Mouse (Mus musculus): ENCODE measurements around the gene Trpc5os.

The Trpc5os gene

DNA sequence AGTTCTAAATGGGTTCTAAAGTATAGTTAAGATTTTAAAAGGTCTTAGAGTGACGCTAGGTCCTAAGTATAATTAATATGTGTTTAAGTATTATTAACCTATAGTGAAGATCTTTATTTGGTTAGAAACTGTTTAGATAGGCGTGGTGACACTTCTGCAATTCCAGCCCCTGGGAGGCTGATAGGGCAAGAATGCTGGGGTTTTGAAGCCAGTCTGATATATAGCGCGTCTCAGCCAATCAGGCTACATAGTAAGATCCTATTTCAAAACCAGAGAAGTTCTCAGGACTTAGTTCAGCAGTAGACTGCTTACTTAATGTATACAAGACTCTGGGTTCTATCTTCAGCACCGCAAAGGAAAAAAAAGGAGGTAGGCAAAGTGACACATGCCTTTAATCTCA, at the start of gene Trpc5os:
Trpc5os (plus strand) TSS at position 301 of the 400 bp plus-strand sequence.
- DNase-seq (ENCODE audit: low spot score): no peak

DNA sequence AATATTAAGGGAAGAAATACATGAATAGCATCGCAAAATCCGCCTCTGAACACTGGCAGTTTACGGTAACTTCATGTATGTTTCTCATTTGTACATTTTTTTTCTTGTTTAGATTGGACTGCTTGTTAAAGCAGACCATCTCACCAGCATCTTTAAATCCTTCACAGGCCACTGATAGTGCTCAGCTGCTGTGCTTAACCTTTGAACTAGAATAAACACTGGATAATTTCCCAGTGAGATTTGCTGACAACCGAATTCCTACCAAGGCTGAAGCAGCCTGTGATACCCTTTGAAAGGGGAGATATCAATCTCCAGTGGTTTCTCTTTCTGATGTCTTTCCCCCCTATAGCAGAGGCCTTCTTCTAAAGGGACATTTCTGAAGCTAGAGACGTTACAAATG, 48.3 kb upstream of the Trpc5os start:
- DNase-seq (ENCODE audit: low spot score): no peak

DNA sequence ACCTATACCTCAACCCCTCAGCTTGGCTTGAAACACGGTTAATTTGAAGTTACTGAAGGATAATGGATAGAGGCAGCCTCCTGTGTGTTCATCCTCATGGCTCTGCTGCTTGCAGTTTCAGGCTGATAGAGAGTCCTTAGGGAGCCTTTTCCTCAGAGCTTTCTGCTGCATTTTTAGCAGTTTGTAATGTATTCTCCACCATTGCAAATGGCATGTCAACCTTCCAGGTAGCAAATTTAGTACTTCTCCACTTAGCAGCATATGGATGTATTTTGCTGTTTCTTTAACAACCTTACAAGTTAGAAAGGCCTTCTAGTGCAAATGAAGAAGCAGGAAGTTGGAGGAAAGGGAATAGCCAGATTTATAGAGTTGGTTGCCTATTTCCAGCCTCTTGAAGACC, 36.1 kb upstream of the Trpc5os start:
- no peak for DNase-seq (ENCODE audit: low spot score)

DNA sequence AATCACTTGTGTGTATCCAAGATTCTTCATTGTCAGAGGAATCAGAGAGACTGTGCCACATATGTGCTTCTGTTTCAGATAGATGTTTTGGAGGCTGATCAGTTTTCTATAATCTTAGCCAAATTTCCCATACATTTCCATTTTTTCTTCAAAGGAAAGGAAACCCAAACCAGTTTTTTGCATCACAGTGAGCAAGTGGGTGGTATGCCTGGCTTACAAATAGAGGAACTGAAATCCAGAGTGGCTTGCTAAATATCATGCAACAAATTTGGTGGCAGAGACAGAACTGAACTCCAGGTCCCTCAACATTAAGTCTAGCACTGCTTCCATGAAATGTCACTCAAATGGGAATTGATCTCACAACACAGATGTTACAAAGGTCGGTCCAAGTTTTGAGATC, 35.3 kb upstream of the Trpc5os start:
- DNase-seq (ENCODE audit: low spot score): no peak

DNA sequence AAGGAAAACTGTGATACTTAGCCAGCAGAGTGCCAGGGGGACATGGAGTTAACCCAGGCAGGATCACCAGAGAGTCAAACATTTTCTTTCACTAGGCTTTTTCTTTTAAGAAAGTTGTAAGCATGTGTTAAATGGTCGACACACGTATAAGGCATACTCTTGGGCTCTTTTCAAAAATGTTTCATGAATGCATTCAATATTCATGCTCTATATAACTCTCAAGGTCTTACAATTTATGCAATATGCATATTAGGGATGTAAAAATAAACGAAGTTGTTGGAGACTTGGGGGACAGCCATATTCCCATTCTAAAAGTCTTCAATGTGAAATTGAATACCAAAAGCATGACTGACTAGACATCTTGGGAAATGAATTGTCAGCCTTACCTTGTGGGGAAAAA, 32.5 kb upstream of the Trpc5os start:
- no peak for DNase-seq (ENCODE audit: low spot score)

DNA sequence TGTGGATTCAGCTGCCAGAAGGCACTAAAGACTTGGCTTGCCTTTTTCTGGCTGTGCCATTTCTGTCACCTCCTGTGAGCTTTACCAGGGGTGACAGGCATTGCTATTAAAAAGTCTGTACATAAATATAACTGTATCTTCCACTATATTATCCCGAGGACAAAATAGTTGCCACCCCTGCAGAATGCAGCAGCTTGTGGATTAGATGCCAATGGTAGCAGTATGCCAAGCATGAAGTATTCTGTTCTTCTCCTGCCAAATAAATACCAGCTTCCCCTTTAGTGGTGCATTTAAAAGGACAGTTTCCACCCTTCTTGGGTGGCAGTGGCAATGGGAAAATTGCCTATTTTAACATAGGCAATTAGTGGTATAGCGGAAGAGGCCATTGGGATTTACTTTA, 8.0 kb downstream of the Trpc5os start:
- no peak for DNase-seq (ENCODE audit: low spot score)

DNA sequence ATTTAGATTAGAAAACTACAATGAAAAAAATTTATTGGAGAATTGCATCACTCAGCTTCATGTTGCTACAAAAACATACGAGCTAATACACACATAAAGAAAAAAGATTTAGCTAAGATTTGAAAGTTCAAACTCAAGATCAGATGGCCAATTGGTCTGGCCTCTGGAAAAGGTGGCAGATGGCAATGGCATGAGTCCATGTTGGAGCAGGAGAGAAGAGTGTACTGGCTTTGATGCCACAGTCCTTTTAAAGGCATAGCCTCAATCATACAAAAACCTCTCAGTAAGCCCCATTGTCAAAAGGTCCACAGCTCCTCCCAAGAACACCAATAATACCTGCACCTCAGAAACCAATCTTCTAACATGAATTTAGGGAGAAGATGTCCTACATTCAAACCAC, 35.0 kb downstream of the Trpc5os start:
- no peak for DNase-seq (ENCODE audit: low spot score)

DNA sequence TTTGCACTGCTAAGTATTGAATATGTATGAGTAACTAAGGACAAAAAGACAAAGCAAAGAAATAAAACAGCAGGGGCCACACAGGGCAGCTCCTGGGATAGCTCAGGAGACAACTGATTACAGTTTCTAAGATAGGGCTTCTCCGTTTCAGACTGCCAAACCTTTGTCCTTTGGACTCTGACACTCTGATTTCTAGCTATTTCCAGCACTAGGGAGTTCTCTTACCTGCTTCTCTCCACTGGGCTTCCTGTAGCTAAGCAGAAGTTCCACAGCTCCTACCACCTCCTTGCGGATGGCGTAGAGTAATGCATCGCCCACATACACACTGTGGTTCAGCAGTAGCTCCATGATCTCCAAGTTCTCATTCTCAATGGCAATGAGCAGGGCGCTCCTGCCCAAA, 66.9 kb downstream of the Trpc5os start:
- DNase-seq (ENCODE audit: low spot score): no peak

DNA sequence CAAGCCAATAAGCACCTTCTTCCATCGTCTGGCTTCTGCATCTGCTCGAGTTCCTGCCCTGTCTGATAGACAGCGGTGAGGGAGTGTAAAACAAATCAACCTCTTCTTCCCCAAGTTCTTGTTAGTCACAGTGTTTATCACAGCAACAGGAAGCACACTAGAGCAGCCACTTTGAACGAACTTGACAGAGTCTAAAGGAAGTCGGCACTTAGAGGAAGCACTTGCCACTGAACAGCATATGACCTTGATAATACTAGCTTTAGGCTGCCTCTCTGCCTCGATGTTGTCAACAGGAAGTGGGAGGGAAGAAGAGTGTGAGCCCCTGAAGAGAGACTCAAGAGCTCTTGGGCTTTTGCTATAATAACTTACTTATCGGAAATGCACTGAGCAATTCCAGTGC, 69.7 kb downstream of the Trpc5os start:
- peak; percentile 1 for DNase-seq (ENCODE audit: low spot score)
